Mouse (Mus musculus): ENCODE measurements around the gene Shisal2a. TPM values are rescaled to one million over a fixed set of nuclear protein-coding genes. Genes with fewer than 3 reads are reported as not detected.

Shisal2a gene
- polyA plus RNA-seq, 1 experiment from 2014 or later, result 7.7 TPM

DNA sequence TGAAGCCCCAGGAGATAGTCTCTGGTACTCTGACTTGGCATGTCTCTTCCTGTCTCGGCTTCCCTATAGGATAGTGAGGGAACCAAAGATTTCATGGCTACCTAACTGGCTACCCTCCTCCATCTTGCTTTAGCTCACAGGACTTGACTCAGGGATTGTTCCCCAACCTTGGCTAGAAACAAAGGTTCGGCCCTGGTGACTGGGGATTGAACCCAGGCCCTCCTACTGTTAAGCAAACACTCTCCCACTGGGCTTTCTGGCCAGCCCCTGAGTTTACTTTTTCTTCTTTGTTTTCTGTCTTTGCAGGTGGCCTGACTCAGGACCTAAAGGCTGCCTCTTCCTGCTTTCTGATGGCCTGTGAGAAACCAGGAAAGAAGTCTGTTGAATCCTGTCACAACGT lies 45.3 kb downstream of the Shisal2a start:
- H3K36me3 ChIP-seq (ENCODE audit: control insufficient read depth, insufficient read depth, low read length), result peaks cover 9% of the 10 kb centered on the region

DNA sequence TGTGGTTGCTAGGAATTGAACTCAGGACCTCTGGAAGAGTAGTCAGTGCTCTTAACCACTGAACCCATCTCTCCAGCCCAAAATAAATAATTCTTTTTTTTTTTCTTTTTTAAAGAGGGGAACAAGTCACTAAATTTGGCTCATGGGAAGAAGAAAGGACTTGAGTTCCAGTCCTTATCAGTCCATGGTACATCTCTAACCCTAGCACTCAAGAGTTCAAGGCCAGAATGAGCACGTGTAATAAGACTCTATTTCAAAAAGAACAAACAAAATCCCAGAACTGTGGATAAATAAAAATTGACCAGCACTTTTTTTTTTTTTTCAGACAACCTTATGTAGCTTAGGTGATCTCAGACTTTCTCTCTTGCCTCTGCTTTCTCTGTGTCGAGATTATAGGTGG lies 46.4 kb downstream of the Shisal2a start:
- Histone ChIP-seq H3K4me1 (ENCODE audit: control insufficient read depth, insufficient read depth, low read length) (no peaks in the 10 kb centered on the region), H3K27ac (ENCODE audit: low read depth, low read length) (no peak overlapping the region), H3K9ac (replicated peaks; ENCODE audit: low read depth, low read length) (no peak overlapping the region), H3K4me2 (ENCODE audit: low read depth, low read length) (no peak overlapping the region), H3K27me3 (ENCODE audit: control insufficient read depth, insufficient read depth, low read length) (no peaks in the 10 kb centered on the region), H3K4me3 (ENCODE audit: low read depth, low read length) (no peak overlapping the region), H3K36me3 (ENCODE audit: control insufficient read depth, insufficient read depth, low read length) (peaks cover 9% of the 10 kb centered on the region), H3K9me3 (ENCODE audit: control insufficient read depth, low read length) (no peaks in the 10 kb centered on the region)
- 91% methylated on average over 2 of the region's 2 CpGs for WGBS
- no peak for ATAC-seq (ENCODE audit: low read depth)

More for the DNA sequence above, 45.3 kb downstream of the Shisal2a start:
- no peaks in the 10 kb centered on the region for H3K27me3 ChIP-seq (ENCODE audit: control insufficient read depth, insufficient read depth, low read length)
- H3K9me3 ChIP-seq (ENCODE audit: control insufficient read depth, low read length), result no peaks in the 10 kb centered on the region
- WGBS, result 35% methylated on average over 3 of the region's 3 CpGs
- H3K9ac ChIP-seq (replicated peaks; ENCODE audit: low read depth, low read length), result no peak overlapping the region
- H3K4me2 ChIP-seq (ENCODE audit: low read depth, low read length), result no peak overlapping the region
- ATAC-seq (ENCODE audit: low read depth), result no peak
- H3K4me1 ChIP-seq (ENCODE audit: control insufficient read depth, insufficient read depth, low read length), result no peaks in the 10 kb centered on the region
- no peak overlapping the region for H3K4me3 ChIP-seq (ENCODE audit: low read depth, low read length)
- no peak overlapping the region for H3K27ac ChIP-seq (ENCODE audit: low read depth, low read length)

GRCm38 (mm10) chr4:108335413-108335812 lies 47.7 kb downstream of the Shisal2a start:
- Histone ChIP-seq H3K27me3 (ENCODE audit: control insufficient read depth, insufficient read depth, low read length) (no peaks in the 10 kb centered on the region), H3K4me3 (ENCODE audit: low read depth, low read length) (no peak overlapping the region), H3K4me1 (ENCODE audit: control insufficient read depth, insufficient read depth, low read length) (no peaks in the 10 kb centered on the region), H3K36me3 (ENCODE audit: control insufficient read depth, insufficient read depth, low read length) (peaks cover 9% of the 10 kb centered on the region), H3K4me2 (ENCODE audit: low read depth, low read length) (no peak overlapping the region), H3K9ac (replicated peaks; ENCODE audit: low read depth, low read length) (no peak overlapping the region), H3K9me3 (ENCODE audit: control insufficient read depth, low read length) (no peaks in the 10 kb centered on the region), H3K27ac (ENCODE audit: low read depth, low read length) (no peak overlapping the region)
- 93% methylated on average over 6 of the region's 6 CpGs for WGBS
- no peak for ATAC-seq (ENCODE audit: low read depth)

GRCm38 (mm10) chr4:108332041-108332440 lies 51.1 kb downstream of the Shisal2a start:
- no peak overlapping the region for H3K9ac ChIP-seq (replicated peaks; ENCODE audit: low read depth, low read length)
- no peak overlapping the region for H3K4me3 ChIP-seq (ENCODE audit: low read depth, low read length)
- peaks cover 6% of the 10 kb centered on the region; the same call in 1 of the 2 replicates for H3K4me1 ChIP-seq (ENCODE audit: control insufficient read depth, insufficient read depth, low read length)
- 89% methylated on average over 9 of the region's 9 CpGs for WGBS
- H3K27me3 ChIP-seq (ENCODE audit: control insufficient read depth, insufficient read depth, low read length), result no peaks in the 10 kb centered on the region
- no peak for ATAC-seq (ENCODE audit: low read depth)
- H3K36me3 ChIP-seq (ENCODE audit: control insufficient read depth, insufficient read depth, low read length), result peaks cover 4% of the 10 kb centered on the region; the same call in 1 of the 2 replicates
- no peaks in the 10 kb centered on the region for H3K9me3 ChIP-seq (ENCODE audit: control insufficient read depth, low read length)
- H3K27ac ChIP-seq (ENCODE audit: low read depth, low read length), result no peak overlapping the region
- H3K4me2 ChIP-seq (ENCODE audit: low read depth, low read length), result no peak overlapping the region

GRCm38 (mm10) chr4:108329840-108330239 lies 53.3 kb downstream of the Shisal2a start:
- ATAC-seq (ENCODE audit: low read depth), result no peak
- no peak overlapping the region for H3K27ac ChIP-seq (ENCODE audit: low read depth, low read length)
- H3K27me3 ChIP-seq (ENCODE audit: control insufficient read depth, insufficient read depth, low read length), result no peaks in the 10 kb centered on the region
- peaks cover 4% of the 10 kb centered on the region; the same call in 1 of the 2 replicates for H3K36me3 ChIP-seq (ENCODE audit: control insufficient read depth, insufficient read depth, low read length)
- no peaks in the 10 kb centered on the region for H3K9me3 ChIP-seq (ENCODE audit: control insufficient read depth, low read length)
- H3K4me1 ChIP-seq (ENCODE audit: control insufficient read depth, insufficient read depth, low read length), result peaks cover 6% of the 10 kb centered on the region; the same call in 1 of the 2 replicates
- no peak overlapping the region for H3K4me2 ChIP-seq (ENCODE audit: low read depth, low read length)
- H3K9ac ChIP-seq (replicated peaks; ENCODE audit: low read depth, low read length), result no peak overlapping the region
- 96% methylated on average over 6 of the region's 6 CpGs for WGBS
- no peak overlapping the region for H3K4me3 ChIP-seq (ENCODE audit: low read depth, low read length)

DNA sequence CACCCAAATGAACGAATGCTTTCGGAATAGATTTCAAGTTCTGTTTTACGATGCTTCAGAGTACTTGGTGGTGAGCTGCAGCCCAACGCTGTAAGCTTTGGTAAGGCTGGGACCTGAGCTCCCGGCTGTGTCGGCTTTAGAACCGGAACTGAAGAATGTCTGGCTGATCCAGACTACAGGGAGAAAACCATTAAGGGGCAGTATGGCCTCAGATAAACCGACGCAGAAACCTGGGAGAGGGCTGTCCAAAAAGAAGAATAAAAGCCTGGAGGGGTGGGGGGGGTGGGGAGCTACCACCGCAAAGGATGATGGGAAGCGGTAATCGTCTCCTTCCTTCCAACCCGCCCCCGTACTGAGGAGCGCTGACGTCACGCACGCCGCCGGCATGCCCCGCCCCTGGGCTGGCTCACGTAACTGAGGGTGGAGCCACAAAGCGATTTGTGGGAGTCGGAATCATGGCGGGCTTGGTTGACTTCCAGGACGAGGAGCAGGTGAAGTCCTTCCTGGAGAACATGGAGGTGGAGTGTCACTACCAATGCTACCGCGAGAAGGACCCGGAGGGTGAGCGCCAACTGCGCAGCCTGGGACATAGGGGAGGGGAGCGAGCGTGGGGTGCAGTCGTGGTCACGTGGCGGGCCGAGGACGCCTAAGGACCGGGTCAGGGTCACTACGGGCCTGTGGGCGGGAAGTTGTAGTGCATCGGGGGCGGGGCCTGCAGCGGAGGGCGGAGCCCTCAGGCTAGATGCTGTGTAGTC lies 55.2 kb downstream of the Shisal2a start, which contains the start of gene Coa7:
Gene Coa7, plus strand, starts transcription at position 411 of the 755 bp plus-strand sequence.
- no peaks in the 10 kb centered on the region for H3K9me3 ChIP-seq (ENCODE audit: control insufficient read depth, low read length)
- peaks cover 6% of the 10 kb centered on the region; the same call in 1 of the 2 replicates for H3K4me1 ChIP-seq (ENCODE audit: control insufficient read depth, insufficient read depth, low read length)
- H3K27ac ChIP-seq (ENCODE audit: low read depth, low read length), result peak within 1 kb of the TSS; percentile 96
- under 1% methylated on average over 45 of the region's 45 CpGs for WGBS
- peak; percentile 92 for ATAC-seq (ENCODE audit: low read depth)
- no peaks in the 10 kb centered on the region for H3K36me3 ChIP-seq (ENCODE audit: control insufficient read depth, insufficient read depth, low read length)
- peak within 1 kb of the TSS; percentile 65 for H3K9ac ChIP-seq (replicated peaks; ENCODE audit: low read depth, low read length)
- H3K4me2 ChIP-seq (ENCODE audit: low read depth, low read length), result peak within 1 kb of the TSS; percentile 56
- H3K4me3 ChIP-seq (ENCODE audit: low read depth, low read length), result peak within 1 kb of the TSS; percentile 64
- no peaks in the 10 kb centered on the region for H3K27me3 ChIP-seq (ENCODE audit: control insufficient read depth, insufficient read depth, low read length)

DNA sequence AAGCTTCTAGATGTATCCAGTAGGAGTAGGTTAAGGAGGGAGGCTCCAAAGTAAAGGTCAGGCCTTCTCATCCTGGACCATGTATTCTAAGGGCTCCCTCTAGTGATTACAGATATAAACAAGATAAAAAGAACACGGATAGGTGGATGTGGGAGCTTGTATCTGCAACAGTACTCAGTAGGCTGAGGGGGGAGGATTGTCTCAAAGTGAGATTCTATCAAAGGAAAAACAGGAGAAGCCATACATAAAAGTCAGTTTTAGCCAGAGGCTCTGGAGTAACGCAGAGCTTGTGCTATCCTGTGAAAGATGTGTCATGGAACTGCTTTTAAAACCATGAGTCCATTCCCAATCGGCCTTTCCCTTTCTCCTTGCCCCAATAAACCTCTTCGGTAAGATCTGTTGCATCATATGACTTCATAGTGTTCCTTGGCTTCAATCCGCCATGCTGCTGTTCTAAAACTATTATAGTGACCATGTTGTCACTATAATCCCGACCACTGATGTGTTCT lies 56.0 kb downstream of the Shisal2a start:
- ATAC-seq (ENCODE audit: low read depth), result peak; percentile 26
- Histone ChIP-seq H3K27me3 (ENCODE audit: control insufficient read depth, insufficient read depth, low read length) (no peaks in the 10 kb centered on the region), H3K4me2 (ENCODE audit: low read depth, low read length) (peak overlapping the region; percentile 56), H3K4me3 (ENCODE audit: low read depth, low read length) (peak overlapping the region; percentile 64), H3K9me3 (ENCODE audit: control insufficient read depth, low read length) (no peaks in the 10 kb centered on the region), H3K4me1 (ENCODE audit: control insufficient read depth, insufficient read depth, low read length) (peaks cover 6% of the 10 kb centered on the region; the same call in 1 of the 2 replicates), H3K36me3 (ENCODE audit: control insufficient read depth, insufficient read depth, low read length) (no peaks in the 10 kb centered on the region), H3K9ac (replicated peaks; ENCODE audit: low read depth, low read length) (peak overlapping the region; percentile 65), H3K27ac (ENCODE audit: low read depth, low read length) (peak overlapping the region; percentile 96)
- 39% methylated on average over 6 of the region's 6 CpGs for WGBS

DNA sequence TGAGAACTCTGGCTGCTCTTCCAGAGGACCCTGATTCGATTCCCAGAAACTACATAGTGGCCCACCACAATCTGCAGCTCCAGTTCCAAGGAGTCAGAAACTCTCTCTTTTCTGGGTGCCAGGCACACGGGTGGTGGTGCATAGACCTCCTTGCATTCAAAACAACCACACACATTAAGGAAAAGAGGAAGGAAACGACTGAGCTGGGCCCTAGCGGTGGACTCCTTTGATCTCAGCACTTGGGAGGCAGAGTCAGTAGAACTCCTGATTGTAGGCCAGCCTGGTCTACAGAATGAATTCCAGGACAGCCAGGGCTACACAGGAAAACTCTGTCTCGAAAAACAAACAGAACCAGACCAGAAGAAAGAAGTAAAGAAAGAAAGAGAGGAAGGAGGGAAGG lies 59.6 kb downstream of the Shisal2a start:
- no peak overlapping the region for H3K27ac ChIP-seq (ENCODE audit: low read depth, low read length)
- H3K9me3 ChIP-seq (ENCODE audit: control insufficient read depth, low read length), result no peaks in the 10 kb centered on the region
- no peak overlapping the region for H3K4me3 ChIP-seq (ENCODE audit: low read depth, low read length)
- H3K27me3 ChIP-seq (ENCODE audit: control insufficient read depth, insufficient read depth, low read length), result no peaks in the 10 kb centered on the region
- H3K4me2 ChIP-seq (ENCODE audit: low read depth, low read length), result no peak overlapping the region
- WGBS, result 69% methylated on average over 5 of the region's 5 CpGs
- no peak overlapping the region for H3K9ac ChIP-seq (replicated peaks; ENCODE audit: low read depth, low read length)
- no peak for ATAC-seq (ENCODE audit: low read depth)
- peaks cover 3% of the 10 kb centered on the region; the same call in 1 of the 2 replicates for H3K4me1 ChIP-seq (ENCODE audit: control insufficient read depth, insufficient read depth, low read length)
- H3K36me3 ChIP-seq (ENCODE audit: control insufficient read depth, insufficient read depth, low read length), result no peaks in the 10 kb centered on the region

DNA sequence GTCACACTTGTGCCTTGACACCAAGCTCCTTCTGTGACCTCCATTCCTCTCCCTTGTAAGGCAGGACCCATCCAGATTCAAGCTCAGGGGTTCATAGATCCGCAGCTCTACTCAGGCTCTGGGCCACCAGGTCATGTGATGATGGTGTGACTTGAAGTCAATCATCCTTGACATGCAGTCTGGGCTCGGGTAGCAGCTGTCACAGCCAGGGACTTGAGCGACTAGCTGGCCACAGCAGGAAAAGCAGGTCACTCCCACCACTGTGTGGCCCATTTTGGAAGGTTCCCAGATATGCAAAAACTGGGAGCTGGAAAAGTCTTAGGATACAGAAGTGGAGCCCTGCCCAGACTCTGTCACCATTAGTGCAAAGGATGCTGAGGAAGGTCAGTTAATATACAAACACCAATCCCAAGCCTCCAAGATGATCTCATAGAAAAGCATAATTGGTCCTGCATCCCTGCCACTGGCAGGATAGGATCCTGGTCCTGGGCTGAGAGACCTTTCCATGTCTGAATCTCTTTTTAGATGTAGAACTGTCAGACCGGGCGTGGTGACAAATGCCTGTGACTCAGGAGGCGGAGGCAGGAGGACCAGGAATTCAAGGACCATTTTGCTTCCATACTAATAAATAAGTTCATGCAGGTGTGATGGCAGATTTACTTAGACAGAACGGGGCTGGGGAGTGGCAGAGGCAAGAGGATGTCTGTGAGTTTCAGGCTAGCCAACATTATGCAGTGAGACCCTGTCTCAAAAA lies 62.3 kb downstream of the Shisal2a start:
- H3K4me2 ChIP-seq (ENCODE audit: low read depth, low read length), result no peak overlapping the region
- no peaks in the 10 kb centered on the region for H3K27me3 ChIP-seq (ENCODE audit: control insufficient read depth, insufficient read depth, low read length)
- H3K4me1 ChIP-seq (ENCODE audit: control insufficient read depth, insufficient read depth, low read length), result no peaks in the 10 kb centered on the region
- no peak overlapping the region for H3K27ac ChIP-seq (ENCODE audit: low read depth, low read length)
- no peak overlapping the region for H3K4me3 ChIP-seq (ENCODE audit: low read depth, low read length)
- ATAC-seq (ENCODE audit: low read depth), result no peak
- H3K9ac ChIP-seq (replicated peaks; ENCODE audit: low read depth, low read length), result no peak overlapping the region
- 78% methylated on average over 7 of the region's 7 CpGs for WGBS
- H3K36me3 ChIP-seq (ENCODE audit: control insufficient read depth, insufficient read depth, low read length), result no peaks in the 10 kb centered on the region
- no peaks in the 10 kb centered on the region for H3K9me3 ChIP-seq (ENCODE audit: control insufficient read depth, low read length)

All from neural tube, embryonic 14.5 days (tissue).